Mouse (Mus musculus) ES-E14 (cell line): Measurements from ENCODE around the gene Sh3glb1.
"Not testable (repeated sequence)": the region's sequence is repeated elsewhere in the genome, so short reads cannot be mapped to it uniquely, and the experiment has no call there.

Experiments used
- CHD2 ChIP-seq: IDR thresholded peaks from 2 replicates; pipeline ENCODE4 v1.6.1; 2014; ENCODE audit warnings: mild to moderate bottlenecking, low read depth, low read length, inconsistent platforms
- HCFC1 ChIP-seq: IDR thresholded peaks from 2 replicates; pipeline ENCODE4 v1.6.1; 2012; ENCODE audit warnings: low read length, inconsistent platforms, borderline replicate concordance; ENCODE audit not compliant: insufficient read depth
- MAFK ChIP-seq: IDR thresholded peaks from 2 replicates; pipeline ENCODE4 v1.6.1; 2014; ENCODE audit warnings: mild to moderate bottlenecking, low read depth, low read length, inconsistent platforms; ENCODE audit not compliant: insufficient read depth
- ZC3H11A ChIP-seq: IDR thresholded peaks from 2 replicates; pipeline ENCODE4 v1.6.1; 2012; ENCODE audit warnings: low read depth, mild to moderate bottlenecking, inconsistent platforms, low read length, borderline replicate concordance
- ZNF384 ChIP-seq: IDR thresholded peaks from 2 replicates; pipeline ENCODE4 v1.6.1; 2012; ENCODE audit warnings: low read depth, low read length, inconsistent platforms

DNA sequence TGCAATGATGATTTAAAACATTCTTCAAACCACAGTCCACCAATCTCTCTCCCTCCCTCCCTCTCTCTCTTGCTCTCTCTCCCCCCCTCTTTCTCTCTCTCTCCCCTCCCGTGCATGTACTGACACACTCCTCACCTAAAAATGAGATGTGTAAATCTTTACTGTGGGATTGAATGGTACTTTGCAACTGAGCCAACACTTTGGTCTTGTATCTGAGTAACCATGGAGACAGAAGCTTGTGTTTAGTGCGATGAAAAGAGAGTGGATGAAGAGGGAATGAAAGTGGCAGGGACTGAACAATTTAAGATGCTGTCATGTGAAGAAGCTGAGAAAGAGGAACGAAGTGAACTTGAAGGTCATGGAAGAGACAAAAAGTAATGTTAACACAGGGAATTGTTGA, 27.6 kb upstream of the Sh3glb1 start:
- TF ChIP-seq CHD2, ZC3H11A, MAFK, HCFC1, ZNF384: not testable (repeated sequence)
